Mouse (Mus musculus) c-Kit-negative CD71-positive TER-119-positive erythroid progenitor cells, embryonic 14.5 days (primary cell): ENCODE data around the gene Abat.

Experiments used
- DNase-seq: peaks from one replicate; pipeline ENCODE4 v3.0.0-alpha.2; 2013; ENCODE audit warnings: low read depth, low spot score

The Abat gene

GRCm38 (mm10) chr16:8573751-8574150 lies 60.5 kb downstream of the Abat start:
- no peak for DNase-seq

GRCm38 (mm10) chr16:8574316-8574715 lies 61.1 kb downstream of the Abat start:
- no peak for DNase-seq

GRCm38 (mm10) chr16:8576111-8576510 lies 62.9 kb downstream of the Abat start:
- no peak for DNase-seq

GRCm38 (mm10) chr16:8576901-8577300 lies 63.7 kb downstream of the Abat start:
- no peak for DNase-seq

GRCm38 (mm10) chr16:8578326-8578725 lies 65.1 kb downstream of the Abat start:
- DNase-seq, result no peak

- DNase-seq, result no peak
Measured at GRCm38 (mm10) chr16:8579546-8579945, 66.3 kb downstream of the Abat start.

- DNase-seq, result no peak
Measured at GRCm38 (mm10) chr16:8581661-8582239, 68.5 kb downstream of the Abat start.

GRCm38 (mm10) chr16:8582579-8583295 lies 69.5 kb downstream of the Abat start:
- peak; percentile 4 for DNase-seq

GRCm38 (mm10) chr16:8584248-8584647 lies 71.0 kb downstream of the Abat start:
- DNase-seq, result no peak

- no peak for DNase-seq
Measured at GRCm38 (mm10) chr16:8585056-8585455, 71.8 kb downstream of the Abat start.

- DNase-seq, result no peak
Measured at GRCm38 (mm10) chr16:8595411-8595810, 82.2 kb downstream of the Abat start.

GRCm38 (mm10) chr16:8596336-8596735 lies 83.1 kb downstream of the Abat start:
- DNase-seq, result no peak

- DNase-seq, result no peak
Measured at GRCm38 (mm10) chr16:8597516-8597915, 84.3 kb downstream of the Abat start.

GRCm38 (mm10) chr16:8603789-8604188 lies 90.6 kb downstream of the Abat start:
- DNase-seq, result no peak

- DNase-seq, result no peak
Measured at GRCm38 (mm10) chr16:8610397-8610796, 97.2 kb downstream of the Abat start.

- DNase-seq, result peak; percentile 66
Measured at GRCm38 (mm10) chr16:8612214-8613005, 99.2 kb downstream of the Abat start.

GRCm38 (mm10) chr16:8613039-8613438 lies 99.8 kb downstream of the Abat start:
- no peak for DNase-seq

- peak; percentile 25 for DNase-seq
Measured at GRCm38 (mm10) chr16:8613447-8613846, 100.2 kb downstream of the Abat start.

- DNase-seq, result no peak
Measured at GRCm38 (mm10) chr16:8619659-8620314, 106.6 kb downstream of the Abat start.

- no peak for DNase-seq
Measured at GRCm38 (mm10) chr16:8620315-8621115, 107.3 kb downstream of the Abat start.

- no peak for DNase-seq
Measured at GRCm38 (mm10) chr16:8630419-8630818, 117.2 kb downstream of the Abat start.
